Mouse (Mus musculus) spleen, adult 18-20 months (tissue): ENCODE measurements at regions not wholly inside any gene's neighbourhood (a gene's known extent, or its start where the extent isn't known, plus 50 kb on each side); places are given as distances from the start of the nearest gene placed in this dataset.

ENCODE experiments used
- DNase-seq, 2 experiments: peaks; one replicate each; pipeline ENCODE4 v3.0.0; 2022; ENCODE audit warnings: mixed read lengths in 2 of 2

- no peak for DNase-seq
These were observed 712.7 kb upstream of the Cdh18 start for GRCm38 (mm10) chr15:21836110-21836509.

GRCm38 (mm10) chr15:21858540-21858939 is 690.3 kb upstream of the Cdh18 start:
- DNase-seq = no peak

- peak in 1 of 2 experiments; percentile 3 for DNase-seq
These were observed 663.6 kb upstream of the Cdh18 start for GRCm38 (mm10) chr15:21885181-21885580.
